Mouse (Mus musculus): ENCODE data around the gene Tspan3. TPM values are rescaled to one million over a fixed set of nuclear protein-coding genes. Genes with fewer than 3 reads are reported as not detected.

The Tspan3 gene
- polyA plus RNA-seq, 1 experiment from 2014 or later, result 397 TPM

DNA sequence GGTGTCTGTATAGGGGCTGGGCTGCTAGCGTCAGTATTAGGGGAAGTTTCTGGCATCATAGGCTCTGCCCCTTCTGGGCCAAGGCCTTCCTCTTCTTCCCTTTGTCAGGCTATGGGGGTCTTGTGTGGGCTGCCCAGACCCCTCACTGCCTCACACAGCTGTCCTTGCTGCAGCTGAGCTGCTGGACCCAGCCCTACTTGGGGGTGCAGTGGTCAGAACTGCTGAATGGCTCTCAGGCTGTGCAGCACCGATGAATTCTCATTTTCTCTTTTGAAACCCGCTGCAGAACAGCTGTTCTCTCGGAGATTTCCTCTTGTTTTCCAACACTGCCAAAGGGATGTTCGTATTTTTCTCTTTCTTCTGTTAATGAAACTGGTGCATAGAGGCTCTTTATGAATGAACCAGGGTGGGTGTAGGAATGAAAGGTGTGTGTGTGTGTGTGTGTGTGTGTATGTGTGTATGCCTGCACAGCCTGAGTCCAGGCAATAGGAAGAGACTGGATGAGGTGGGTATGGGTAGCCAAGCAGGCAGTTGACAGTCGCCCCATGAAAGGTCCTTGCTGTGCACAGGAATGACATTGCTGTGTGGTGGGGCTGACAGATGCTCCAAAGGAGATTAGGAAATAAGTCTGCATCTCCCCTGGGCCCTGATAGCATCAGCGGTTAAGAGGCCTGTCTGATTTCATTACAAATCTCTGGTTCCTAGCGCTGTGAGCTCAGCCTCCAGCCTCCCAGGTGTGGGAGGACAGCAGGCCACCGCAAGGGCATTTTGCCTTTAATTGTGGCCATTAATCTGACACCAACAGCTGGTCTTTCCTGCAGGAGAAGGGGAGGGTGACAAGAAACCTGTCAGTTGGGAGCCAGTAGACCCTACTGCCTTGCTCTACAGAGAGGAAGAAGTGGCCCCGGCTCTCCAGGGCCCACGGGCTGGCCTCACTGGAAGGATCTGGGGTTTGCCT is 26.5 kb upstream of the Tspan3 start:
- no peak overlapping the region for H3K4me2 ChIP-seq
- no peak overlapping the region for H3K9ac ChIP-seq
- H3K27ac ChIP-seq (ENCODE audit: poor library complexity, severe bottlenecking), result no peak overlapping the region
- 58% methylated on average over 11 of the region's 11 CpGs for WGBS
- no peaks in the 10 kb centered on the region for H3K9me3 ChIP-seq (replicated peaks)
- H3K36me3 ChIP-seq, result no peaks in the 10 kb centered on the region
- no peak for ATAC-seq (ENCODE audit: insufficient number of reproducible peaks, low FRiP score)
- H3K4me1 ChIP-seq (replicated peaks), result peaks cover 16% of the 10 kb centered on the region
- no peaks in the 10 kb centered on the region for H3K27me3 ChIP-seq (replicated peaks)
- no peak overlapping the region for H3K4me3 ChIP-seq

DNA sequence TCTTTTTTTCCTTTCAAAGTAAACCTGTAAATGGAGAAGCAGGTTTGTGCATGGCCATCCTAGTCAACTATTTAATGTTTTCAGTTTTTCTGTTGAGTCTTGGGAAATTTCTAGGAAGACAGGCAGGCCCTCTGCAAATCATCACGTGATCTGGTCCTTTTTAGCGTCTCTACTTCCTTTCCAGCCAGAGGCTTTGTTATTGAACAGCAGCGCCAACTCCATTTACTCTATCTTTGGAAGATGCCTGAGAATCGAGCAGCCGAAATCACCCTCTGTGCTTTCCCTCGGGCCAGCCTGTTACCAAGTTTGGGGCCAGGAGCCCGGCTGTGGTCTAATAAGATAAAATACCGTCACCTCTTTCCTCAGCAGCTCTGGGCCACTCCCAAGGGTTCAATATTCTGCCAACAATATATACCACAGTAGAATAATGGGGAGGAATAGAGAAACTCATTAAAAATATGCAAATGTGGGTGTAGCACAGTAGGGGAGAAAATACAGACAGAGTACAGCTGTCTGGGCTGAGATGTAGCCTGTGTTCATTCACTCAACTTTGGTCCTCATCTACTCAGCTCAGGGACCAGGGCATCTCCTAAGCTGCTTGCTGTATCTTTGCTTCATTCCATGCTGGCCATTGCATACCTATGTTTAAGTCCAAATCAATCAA is 15.0 kb upstream of the Tspan3 start:
- no peak for ATAC-seq (ENCODE audit: insufficient number of reproducible peaks, low FRiP score)
- H3K4me3 ChIP-seq, result no peak overlapping the region
- peak overlapping the region; percentile 43 for H3K4me2 ChIP-seq
- 20% methylated on average over 8 of the region's 8 CpGs for WGBS
- H3K9me3 ChIP-seq (replicated peaks), result no peaks in the 10 kb centered on the region
- H3K27me3 ChIP-seq (replicated peaks), result no peaks in the 10 kb centered on the region
- 0 out of 2 replicates have a peak overlapping the region, but pooled peaks have one; percentile 8 for H3K9ac ChIP-seq
- no peak overlapping the region for H3K27ac ChIP-seq (ENCODE audit: poor library complexity, severe bottlenecking)
- H3K36me3 ChIP-seq, result no peaks in the 10 kb centered on the region
- H3K4me1 ChIP-seq (replicated peaks), result peaks cover 6% of the 10 kb centered on the region; the same call in 1 of the 2 replicates

DNA sequence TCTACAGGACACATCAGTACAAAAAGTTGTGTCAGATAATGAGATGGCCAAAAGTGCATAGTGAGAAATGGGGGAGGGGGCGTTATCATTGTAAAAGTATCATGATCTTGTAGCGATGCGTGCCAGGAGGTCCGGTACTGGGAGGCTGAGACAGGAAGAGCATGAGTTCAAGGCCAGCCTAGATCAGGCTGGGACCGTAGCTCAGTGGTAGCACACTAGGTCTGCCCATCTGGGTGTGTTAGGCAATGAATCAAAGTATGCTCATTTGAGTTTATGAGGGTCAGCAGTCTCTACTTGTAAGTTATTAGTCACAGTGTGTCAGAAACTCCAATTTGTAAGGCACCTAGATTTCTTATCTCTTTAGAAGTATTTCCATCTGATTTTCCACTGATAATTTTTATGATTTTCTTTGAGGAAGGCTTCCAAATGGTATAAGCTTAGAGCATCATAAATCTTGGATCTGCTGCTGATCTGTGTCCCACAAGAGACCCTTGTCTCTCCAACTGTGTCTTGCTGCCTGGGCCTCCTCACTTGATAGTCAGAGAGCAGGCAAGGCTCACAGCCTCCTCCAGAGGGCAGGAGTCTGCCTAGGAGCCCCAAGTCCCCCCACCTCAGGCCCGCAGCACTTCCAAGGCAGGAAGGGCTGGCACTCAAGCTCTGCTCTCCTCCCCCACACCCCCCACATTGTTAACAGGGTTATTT is 14.3 kb upstream of the Tspan3 start:
- H3K9me3 ChIP-seq (replicated peaks), result no peaks in the 10 kb centered on the region
- H3K36me3 ChIP-seq, result no peaks in the 10 kb centered on the region
- H3K4me2 ChIP-seq, result no peak overlapping the region
- no peak overlapping the region for H3K27ac ChIP-seq (ENCODE audit: poor library complexity, severe bottlenecking)
- peaks cover 6% of the 10 kb centered on the region; the same call in 1 of the 2 replicates for H3K4me1 ChIP-seq (replicated peaks)
- 77% methylated on average over 6 of the region's 6 CpGs for WGBS
- no peak overlapping the region for H3K4me3 ChIP-seq
- H3K27me3 ChIP-seq (replicated peaks), result no peaks in the 10 kb centered on the region
- no peak overlapping the region for H3K9ac ChIP-seq
- ATAC-seq (ENCODE audit: insufficient number of reproducible peaks, low FRiP score), result peak; percentile 59; the same call in 1 of the 2 replicates

DNA sequence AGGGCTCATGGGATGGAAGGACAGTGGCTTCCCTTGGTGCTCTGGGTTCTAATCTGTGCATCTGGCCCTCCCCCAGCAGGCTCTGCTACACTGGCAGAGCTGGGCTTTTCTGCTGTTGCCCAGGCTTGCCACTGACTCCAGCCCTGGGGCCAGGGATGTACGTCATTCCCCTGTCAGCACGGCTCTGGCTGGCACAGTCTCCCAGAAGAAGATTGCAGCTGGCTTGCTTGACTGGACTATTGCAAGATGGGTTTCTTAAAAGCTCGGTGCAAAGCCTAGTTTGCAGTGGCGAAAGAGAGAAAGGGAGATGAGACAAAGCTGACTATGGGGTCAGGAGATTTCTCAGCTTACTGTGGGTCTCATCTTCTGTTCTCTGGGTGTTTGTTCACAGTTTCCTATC is 12.1 kb upstream of the Tspan3 start:
- ATAC-seq (ENCODE audit: insufficient number of reproducible peaks, low FRiP score), result no peak
- 76% methylated on average over 4 of the region's 4 CpGs for WGBS
- no peaks in the 10 kb centered on the region for H3K9me3 ChIP-seq (replicated peaks)
- H3K4me3 ChIP-seq, result no peak overlapping the region
- no peak overlapping the region for H3K4me2 ChIP-seq
- no peaks in the 10 kb centered on the region for H3K36me3 ChIP-seq
- H3K27me3 ChIP-seq (replicated peaks), result no peaks in the 10 kb centered on the region
- 0 out of 2 replicates have a peak, but pooled peaks cover 6% of the 10 kb centered on the region for H3K4me1 ChIP-seq (replicated peaks)
- H3K9ac ChIP-seq, result no peak overlapping the region
- H3K27ac ChIP-seq (ENCODE audit: poor library complexity, severe bottlenecking), result no peak overlapping the region

- no peaks in the 10 kb centered on the region for H3K9me3 ChIP-seq (replicated peaks)
- H3K27ac ChIP-seq (ENCODE audit: poor library complexity, severe bottlenecking), result no peak overlapping the region
- WGBS, result 85% methylated on average over 3 of the region's 3 CpGs
- no peak overlapping the region for H3K9ac ChIP-seq
- no peak overlapping the region for H3K4me3 ChIP-seq
- no peak for ATAC-seq (ENCODE audit: insufficient number of reproducible peaks, low FRiP score)
- H3K4me1 ChIP-seq (replicated peaks), result 0 out of 2 replicates have a peak, but pooled peaks cover 6% of the 10 kb centered on the region
- no peak overlapping the region for H3K4me2 ChIP-seq
- H3K36me3 ChIP-seq, result no peaks in the 10 kb centered on the region
- no peaks in the 10 kb centered on the region for H3K27me3 ChIP-seq (replicated peaks)
These were observed 10.0 kb upstream of the Tspan3 start for GRCm38 (mm10) chr9:56175316-56175715.

GRCm38 (mm10) chr9:56167690-56168089 is 2.4 kb upstream of the Tspan3 start:
- WGBS, result 68% methylated on average over 6 of the region's 6 CpGs
- Histone ChIP-seq H3K36me3 (no peaks in the 10 kb centered on the region), H3K4me3 (no peak overlapping the region), H3K4me2 (no peak overlapping the region), H3K27ac (ENCODE audit: poor library complexity, severe bottlenecking) (no peak overlapping the region), H3K9me3 (replicated peaks) (no peaks in the 10 kb centered on the region), H3K4me1 (replicated peaks) (no peaks in the 10 kb centered on the region), H3K9ac (no peak overlapping the region), H3K27me3 (replicated peaks) (no peaks in the 10 kb centered on the region)
- no peak for ATAC-seq (ENCODE audit: insufficient number of reproducible peaks, low FRiP score)

- Histone ChIP-seq H3K9me3 (replicated peaks) (no peaks in the 10 kb centered on the region), H3K9ac (no peak overlapping the region), H3K36me3 (no peaks in the 10 kb centered on the region), H3K27me3 (replicated peaks) (no peaks in the 10 kb centered on the region), H3K27ac (ENCODE audit: poor library complexity, severe bottlenecking) (no peak overlapping the region), H3K4me3 (no peak overlapping the region), H3K4me2 (no peak overlapping the region), H3K4me1 (replicated peaks) (peaks cover 12% of the 10 kb centered on the region; the same call in 1 of the 2 replicates)
- whole genome bisulfite sequencing, result 51% methylated on average over 5 of the region's 5 CpGs
- ATAC-seq (ENCODE audit: insufficient number of reproducible peaks, low FRiP score), result peak; percentile 56; the same call in 1 of the 2 replicates
These were observed 884 bp upstream of the Tspan3 start for GRCm38 (mm10) chr9:56166161-56166560.

- Histone ChIP-seq H3K4me3 (peak overlapping the region; percentile 88), H3K36me3 (no peaks in the 10 kb centered on the region), H3K4me2 (peak overlapping the region; percentile 76), H3K27ac (ENCODE audit: poor library complexity, severe bottlenecking) (peak overlapping the region; percentile 92), H3K27me3 (replicated peaks) (no peaks in the 10 kb centered on the region), H3K9ac (peak overlapping the region; percentile 98), H3K4me1 (replicated peaks) (peaks cover 45% of the 10 kb centered on the region), H3K9me3 (replicated peaks) (no peaks in the 10 kb centered on the region)
- peak; percentile 94 for ATAC-seq (ENCODE audit: insufficient number of reproducible peaks, low FRiP score)
- WGBS, result under 1% methylated on average over 82 of the region's 82 CpGs
These were observed 4.7 kb downstream of the Tspan3 start for GRCm38 (mm10) chr9:56160341-56161141.

- H3K9me3 ChIP-seq (replicated peaks), result no peaks in the 10 kb centered on the region
- peak overlapping the region; percentile 88 for H3K4me3 ChIP-seq
- ATAC-seq (ENCODE audit: insufficient number of reproducible peaks, low FRiP score), result no peak
- 5% methylated on average over 2 of the region's 2 CpGs for WGBS
- peak overlapping the region; percentile 47 for H3K9ac ChIP-seq
- H3K4me1 ChIP-seq (replicated peaks), result peaks cover 52% of the 10 kb centered on the region
- no peaks in the 10 kb centered on the region for H3K27me3 ChIP-seq (replicated peaks)
- H3K27ac ChIP-seq (ENCODE audit: poor library complexity, severe bottlenecking), result peak overlapping the region; percentile 35; the same call in 1 of the 2 replicates
- H3K36me3 ChIP-seq, result no peaks in the 10 kb centered on the region
- H3K4me2 ChIP-seq, result peak overlapping the region; percentile 76
These were observed 5.8 kb downstream of the Tspan3 start for GRCm38 (mm10) chr9:56159456-56159855.

- 67% methylated on average over 2 of the region's 2 CpGs for WGBS
- Histone ChIP-seq H3K27me3 (replicated peaks) (no peaks in the 10 kb centered on the region), H3K36me3 (no peaks in the 10 kb centered on the region), H3K27ac (ENCODE audit: poor library complexity, severe bottlenecking) (no peak overlapping the region), H3K4me1 (replicated peaks) (peaks cover 55% of the 10 kb centered on the region), H3K4me3 (no peak overlapping the region), H3K9me3 (replicated peaks) (no peaks in the 10 kb centered on the region), H3K4me2 (no peak overlapping the region), H3K9ac (no peak overlapping the region)
- ATAC-seq (ENCODE audit: insufficient number of reproducible peaks, low FRiP score), result no peak
These were observed 7.2 kb downstream of the Tspan3 start for GRCm38 (mm10) chr9:56158077-56158476.

Data from heart, embryonic 12.5 days (tissue).